Mouse (Mus musculus) Patski (cell line): ENCODE measurements around the gene Dnm2. TPM values are rescaled to one million over a fixed set of nuclear protein-coding genes. Genes with fewer than 3 reads are reported as not detected.

Experiments
- ATAC-seq: fragments of 100-300 bp; one replicate; pipeline ENCODE4 v1.8.0; 2021
- CTCF ChIA-PET: fragments of 350-600 bp; sonication (Branson Sonifier 250); formaldehyde crosslinking; loops from one replicate; lab custom pipeline; 2022; ENCODE audit warnings: inconsistent platforms; lab: Charles Lee
- POLR2A ChIA-PET: fragments of 350-600 bp; sonication (Branson Sonifier 250); formaldehyde crosslinking; loops from one replicate; lab custom pipeline; 2022; ENCODE audit warnings: antibody characterized with exemption, inconsistent platforms; lab: Charles Lee
- DNase-seq: peaks from one replicate; pipeline ENCODE4 v3.0.0-alpha.2; 2011; ENCODE audit warnings: low read depth, low spot score
- H3K27me3 ChIP-seq: fragments of 371-371 bp; one replicate; pipeline ENCODE4 v1.5.1; 2021
- CTCF ChIP-seq: fragments of 100-300 bp; IDR thresholded peaks from one replicate; pipeline ENCODE4 v1.5.1; 2021
- in situ Hi-C: fragments of 300-500 bp; cut with MboI; formaldehyde crosslinking; loops from 3 replicates; pipeline ENCODE4 v1.11.1; 2018; ENCODE audit warnings: low pct_unique_long_range_greater_than_20kb, mixed read lengths
- polyA plus RNA-seq: library from polyadenylated mRNA; unstranded; gene quantifications from one replicate; pipeline ENCODE4 v1.2.3, GENCODE M21; 2021

Dnm2 gene
- polyA plus RNA-seq, 1 experiment from 2014 or later = 75.2 TPM

DNA sequence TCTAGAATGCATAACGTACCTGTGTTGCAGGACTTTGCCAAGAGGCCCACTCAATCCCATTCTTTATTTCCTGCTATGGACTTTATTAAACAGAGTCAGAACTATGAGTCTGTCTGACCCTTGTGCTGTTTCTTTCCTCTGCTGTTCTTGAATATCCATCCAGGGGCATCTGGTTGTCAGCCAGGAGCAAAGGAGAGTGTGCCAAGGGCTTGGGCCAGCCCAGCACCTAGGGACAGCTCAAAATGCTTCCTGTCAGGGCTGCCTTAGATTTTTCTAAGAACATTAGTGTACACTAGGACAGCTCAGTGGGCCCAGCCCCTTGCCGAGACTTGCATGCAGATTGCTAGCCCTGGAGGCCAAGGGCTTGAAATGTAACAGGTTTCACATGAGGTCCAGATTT, 3.1 kb downstream of the Dnm2 start:
- no peak for ATAC-seq
- POLR2A ChIA-PET = interaction anchor here (0.6 kb wide), 1 partner anchor 82 kb away, joined by 4 read pairs; the partner anchor contains the start of gene Tmed1
- CTCF ChIA-PET = no interaction called here
- TF ChIP-seq CTCF = no peak
- DNase-seq = no peak
- in situ Hi-C loops = no loop called here
- no peaks in the 10 kb centered on the region for H3K27me3 ChIP-seq

DNA sequence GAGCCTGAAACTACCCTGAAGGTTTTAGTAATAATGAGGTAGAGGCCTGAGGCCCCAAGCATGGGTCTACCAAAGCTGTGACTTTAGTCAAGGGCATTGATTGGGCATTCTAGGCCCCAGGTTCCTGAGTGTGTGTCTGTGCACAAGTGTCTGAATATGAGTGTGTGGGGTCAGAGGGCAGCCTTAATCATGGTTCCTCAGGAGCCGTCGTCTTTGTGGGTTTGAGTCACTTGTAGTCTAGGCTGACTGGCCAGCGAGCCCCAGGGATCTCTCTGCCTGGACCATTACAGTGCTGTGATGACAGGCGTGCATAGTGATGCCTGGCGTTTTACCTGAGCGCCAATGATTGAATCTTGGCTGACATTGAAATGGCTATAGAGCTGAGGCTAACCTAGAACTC, 3.5 kb downstream of the Dnm2 start:
- ATAC-seq (no peak), DNase-seq (no peak)
- ChIA-PET POLR2A (interaction anchor here (0.6 kb wide), 1 partner anchor 82 kb away, joined by 4 read pairs; the partner anchor contains the start of gene Tmed1), CTCF (no interaction called here)
- H3K27me3 ChIP-seq = no peaks in the 10 kb centered on the region
- in situ Hi-C loops = no loop called here
- TF ChIP-seq CTCF = no peak

DNA sequence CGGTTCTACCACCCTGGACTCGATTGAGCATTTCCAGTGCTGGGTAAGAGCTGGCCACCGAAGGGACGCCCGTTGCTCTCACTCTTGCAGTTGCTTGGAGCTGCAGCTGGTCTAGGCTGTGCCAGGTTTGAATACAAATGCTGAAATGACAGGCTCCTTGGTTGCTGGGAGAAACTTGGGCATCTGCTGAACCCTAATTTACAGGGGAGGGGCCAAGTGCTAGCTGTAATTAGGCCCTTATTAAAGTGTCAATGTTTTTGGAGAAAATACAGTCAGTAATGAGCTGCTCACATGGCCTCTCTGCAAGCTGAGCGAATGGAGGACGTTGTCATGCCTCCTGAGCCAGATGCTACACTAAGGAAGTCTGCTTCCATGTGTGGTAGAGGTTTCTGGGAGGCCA, 6.0 kb downstream of the Dnm2 start:
- POLR2A ChIA-PET = no interaction called here
- ATAC-seq = no peak
- no peak for TF ChIP-seq CTCF
- H3K27me3 ChIP-seq = no peaks in the 10 kb centered on the region
- CTCF ChIA-PET = no interaction called here
- in situ Hi-C loops = no loop called here
- no peak for DNase-seq

DNA sequence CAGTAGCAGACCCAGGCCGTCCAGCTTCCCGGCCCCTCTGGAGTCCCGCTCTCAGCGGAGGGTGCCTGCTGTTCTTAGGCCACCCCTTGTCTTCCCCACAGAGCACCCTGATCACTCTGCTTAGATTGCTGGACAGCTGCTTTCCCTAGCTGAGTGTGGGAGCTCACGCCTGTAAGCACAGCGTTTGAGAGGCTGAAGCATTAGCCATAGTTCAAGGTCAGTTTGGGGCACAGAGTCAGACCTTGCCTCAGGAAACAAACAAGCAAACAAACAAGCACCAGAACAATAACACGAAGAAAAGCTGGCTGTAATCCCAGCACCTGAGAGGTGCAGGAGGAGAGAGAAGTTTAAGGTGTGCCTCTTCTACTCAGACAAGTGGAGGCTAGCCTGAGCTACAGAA, 7.4 kb downstream of the Dnm2 start:
- no peak for ATAC-seq
- ChIA-PET CTCF (no interaction called here), POLR2A (interaction anchor here (1.2 kb wide), 1 partner anchor 13 kb away, joined by 3 read pairs; no protein-coding TSS in a partner anchor)
- no peak for DNase-seq
- TF ChIP-seq CTCF = no peak
- in situ Hi-C loops = no loop called here
- H3K27me3 ChIP-seq = no peaks in the 10 kb centered on the region

DNA sequence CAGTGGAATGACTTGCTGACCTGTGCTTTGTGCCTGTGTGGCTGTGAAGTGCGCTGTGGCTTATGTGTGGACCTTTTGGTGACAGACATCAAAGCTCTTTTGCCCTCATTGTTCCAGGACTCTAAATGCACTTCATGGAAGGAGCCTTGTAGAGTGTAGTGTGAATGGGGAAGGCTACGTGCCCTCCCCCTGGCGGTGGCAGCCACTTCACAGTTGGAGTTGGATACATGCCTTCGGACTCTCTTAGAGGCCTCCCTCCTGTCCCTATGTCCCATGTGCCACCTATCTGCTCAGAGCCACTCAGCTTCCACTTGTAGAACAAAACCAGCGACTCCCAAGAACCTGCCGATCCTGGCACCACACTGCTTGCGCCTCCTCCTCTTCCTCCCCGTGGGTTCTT, 9.1 kb downstream of the Dnm2 start:
- ChIA-PET CTCF (no interaction called here), POLR2A (no interaction called here)
- DNase-seq (no peak), ATAC-seq (no peak)
- TF ChIP-seq CTCF = no peak
- H3K27me3 ChIP-seq = no peaks in the 10 kb centered on the region
- in situ Hi-C loops = no loop called here

DNA sequence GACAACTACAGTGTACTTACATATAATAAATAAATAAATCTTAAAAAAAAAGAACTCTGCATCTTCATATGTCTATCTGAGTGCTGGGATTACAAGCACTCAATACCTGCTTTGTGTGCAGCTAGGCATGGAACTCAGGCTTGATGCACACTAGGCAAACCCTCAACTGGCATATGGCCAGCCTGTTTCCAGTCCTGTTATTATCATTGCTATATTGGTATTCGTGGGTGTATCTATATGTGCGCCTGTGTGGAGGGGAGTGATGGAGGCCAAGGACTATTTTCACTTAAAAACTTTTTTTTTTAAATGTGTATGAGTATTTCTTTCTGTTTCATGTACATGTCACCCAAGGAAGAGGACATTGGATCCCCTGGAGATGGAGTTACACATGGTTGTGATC, 9.7 kb downstream of the Dnm2 start:
- TF ChIP-seq CTCF = no peak
- ChIA-PET POLR2A (no interaction called here), CTCF (interaction anchor here (0.7 kb wide), 1 partner anchor 10 kb away, joined by 3 read pairs; no protein-coding TSS in a partner anchor)
- in situ Hi-C loops = no loop called here
- no peak for ATAC-seq
- no peak for DNase-seq
- H3K27me3 ChIP-seq = no peaks in the 10 kb centered on the region

DNA sequence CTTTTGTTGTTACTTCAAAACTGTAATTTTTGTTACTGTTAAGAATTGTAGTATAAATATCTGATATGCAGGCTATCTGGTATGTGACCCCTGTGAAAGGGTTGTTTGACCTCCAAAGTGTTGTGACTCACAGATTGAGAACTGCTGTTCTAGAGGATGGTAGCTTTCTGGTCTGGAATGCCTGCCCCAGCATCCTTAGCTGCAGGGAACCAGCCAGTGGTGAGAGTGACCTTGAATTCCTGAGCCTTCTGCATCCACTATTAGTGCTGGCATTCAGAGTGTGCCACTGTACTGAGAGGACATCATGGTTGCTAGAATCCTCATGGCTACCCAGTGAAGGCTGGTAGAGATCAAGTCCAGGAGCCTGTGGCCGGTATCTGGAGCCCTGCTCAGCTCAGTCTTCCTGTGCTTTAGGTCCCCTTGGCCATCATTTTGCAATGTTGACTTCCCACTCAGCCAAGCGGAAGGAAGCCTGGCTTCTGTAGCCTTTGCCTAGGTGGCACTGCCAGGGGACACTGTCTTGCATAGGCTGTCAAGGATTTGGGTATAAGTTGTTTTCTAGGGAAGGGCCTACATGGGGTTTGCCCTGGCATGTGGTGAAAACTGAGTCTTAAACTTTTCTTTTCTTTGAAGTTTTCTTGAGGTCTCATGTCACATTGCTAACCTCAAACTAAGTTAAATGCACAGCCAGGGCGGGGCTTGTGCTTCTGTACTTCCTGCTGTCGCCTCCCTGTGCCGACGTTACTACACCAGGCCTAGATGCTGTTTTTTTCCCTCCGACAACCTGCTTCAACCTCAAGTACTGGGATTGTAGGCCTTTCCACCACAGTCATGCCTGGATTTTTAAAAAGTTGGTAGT, 11.3 kb downstream of the Dnm2 start:
- ATAC-seq (no peak), DNase-seq (no peak)
- no peak for TF ChIP-seq CTCF
- ChIA-PET CTCF (no interaction called here), POLR2A (no interaction called here)
- no peaks in the 10 kb centered on the region for H3K27me3 ChIP-seq
- in situ Hi-C loops = no loop called here

DNA sequence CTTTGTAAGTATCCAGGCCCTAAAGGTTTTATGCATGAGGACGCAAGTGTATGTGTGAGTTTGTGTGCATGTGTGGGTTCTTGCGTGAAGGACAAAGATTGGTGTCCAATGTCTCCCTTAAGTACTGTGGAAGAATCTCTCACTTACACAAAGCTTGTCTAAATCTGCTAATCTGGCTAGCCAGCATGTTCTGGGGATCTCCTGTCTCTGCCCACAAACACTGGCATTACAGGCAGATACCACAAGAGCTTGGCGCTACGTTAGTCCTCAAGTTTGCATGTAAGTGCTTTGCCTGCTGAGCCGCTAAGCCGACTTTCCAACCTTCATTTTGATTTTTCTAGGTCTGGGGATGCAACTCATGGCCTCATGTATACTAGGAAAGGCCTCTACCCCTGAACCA, 12.9 kb downstream of the Dnm2 start:
- CTCF ChIA-PET = no interaction called here
- in situ Hi-C loops = no loop called here
- POLR2A ChIA-PET = no interaction called here
- TF ChIP-seq CTCF = no peak
- no peak for DNase-seq
- H3K27me3 ChIP-seq = no peaks in the 10 kb centered on the region
- ATAC-seq = no peak

DNA sequence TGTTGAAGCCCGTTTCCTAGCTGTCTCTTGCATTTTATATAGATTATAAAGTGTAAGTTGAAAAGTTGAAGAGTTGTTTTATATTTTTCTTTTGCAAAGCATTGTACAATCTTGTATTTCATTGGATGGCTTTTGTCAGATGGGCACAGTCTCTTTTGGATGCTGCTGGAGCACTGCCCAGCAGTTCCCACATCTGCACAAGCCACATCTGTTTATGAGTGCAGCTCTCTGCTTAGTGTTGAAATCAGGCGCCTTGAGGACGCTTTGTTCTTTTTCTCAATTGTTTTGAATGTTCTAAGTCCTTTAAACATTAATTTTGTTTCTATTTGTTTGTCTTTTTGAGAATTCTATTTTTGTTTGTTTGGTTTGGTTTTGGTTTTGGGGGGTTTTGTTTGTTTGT, 13.5 kb downstream of the Dnm2 start:
- CTCF ChIA-PET = no interaction called here
- no peak for ATAC-seq
- no peaks in the 10 kb centered on the region for H3K27me3 ChIP-seq
- TF ChIP-seq CTCF = no peak
- no peak for DNase-seq
- in situ Hi-C loops = no loop called here
- POLR2A ChIA-PET = no interaction called here

DNA sequence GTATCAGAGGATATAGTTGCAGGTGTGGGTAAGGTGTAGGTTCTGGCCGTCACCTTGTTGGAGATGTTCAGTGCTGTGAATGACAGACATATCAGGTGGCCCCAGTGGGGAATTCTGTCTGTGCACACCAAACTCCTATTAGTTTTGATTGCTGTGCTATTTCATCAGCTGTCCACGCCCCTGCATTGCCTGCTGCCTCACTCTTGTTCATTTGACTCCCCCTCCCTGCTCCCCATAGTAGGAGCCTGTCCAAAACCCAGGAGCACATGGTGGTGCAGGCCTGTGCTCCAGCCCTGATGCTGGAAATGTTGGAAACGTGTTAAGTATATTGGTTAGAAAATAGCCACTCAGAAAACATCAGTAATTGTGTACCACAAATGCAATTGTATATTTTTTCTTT, 14.7 kb downstream of the Dnm2 start:
- ATAC-seq = no peak
- DNase-seq = no peak
- ChIA-PET POLR2A (no interaction called here), CTCF (interaction anchor here (0.7 kb wide), 1 partner anchor 30 kb away, joined by 3 read pairs; no protein-coding TSS in a partner anchor)
- no peak for TF ChIP-seq CTCF
- in situ Hi-C loops = no loop called here
- no peaks in the 10 kb centered on the region for H3K27me3 ChIP-seq

DNA sequence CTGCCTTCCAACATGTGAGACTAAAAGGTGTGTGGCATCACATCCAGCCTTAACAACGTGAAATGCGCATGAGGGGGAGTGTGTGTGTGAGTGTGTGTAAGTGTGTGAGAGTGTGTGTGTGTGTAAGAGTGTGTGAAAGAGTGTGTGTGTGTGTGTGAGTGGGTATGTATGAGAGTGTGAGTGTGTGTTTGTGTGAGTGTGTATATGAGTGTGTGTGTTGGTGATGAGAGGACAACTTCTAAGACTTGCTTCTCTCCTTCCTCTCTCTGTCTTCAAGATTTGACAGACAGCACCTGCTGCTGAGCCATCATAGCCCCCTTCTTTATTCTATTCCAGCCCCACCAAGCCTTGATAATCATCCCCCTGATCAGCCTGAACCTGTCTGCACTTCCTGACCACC, 15.2 kb downstream of the Dnm2 start:
- ATAC-seq (no peak), DNase-seq (no peak)
- H3K27me3 ChIP-seq = no peaks in the 10 kb centered on the region
- in situ Hi-C loops = no loop called here
- ChIA-PET CTCF (no interaction called here), POLR2A (no interaction called here)
- TF ChIP-seq CTCF = no peak
